In genomic region chr9:69270374-69270773, GRCm38 (mm10) we compare ENCODE assay signal across 12 mouse cellular contexts.
"Had no signal": no experiment of that assay in that cellular context is flagged by ENCODE, and none has a peak within 500 bp of the region (broad histone marks: within the 10 kb centered on the region; RNA-seq: fewer than 3 reads in every experiment).

No protein-coding gene starts in this region.

- DNase-seq: gastrocnemius, postnatal 14 days; gastrocnemius, postnatal 36 days; heart, adult 18-20 months; heart, postnatal 10 days; kidney, adult 11 months; kidney, adult 2 months; kidney, adult 9 months; kidney, postnatal 14 days; kidney, postnatal 36 days; layer of hippocampus, adult 9-11 months; liver; liver, embryonic 13.5 days had no signal
